Mouse (Mus musculus): ENCODE measurements around the gene Cacna1g.

Cacna1g gene

GRCm38 (mm10) chr11:94480382-94480781, 6.4 kb upstream of the Cacna1g start:
- no peak for DNase-seq (ENCODE audit: low spot score)

DNA sequence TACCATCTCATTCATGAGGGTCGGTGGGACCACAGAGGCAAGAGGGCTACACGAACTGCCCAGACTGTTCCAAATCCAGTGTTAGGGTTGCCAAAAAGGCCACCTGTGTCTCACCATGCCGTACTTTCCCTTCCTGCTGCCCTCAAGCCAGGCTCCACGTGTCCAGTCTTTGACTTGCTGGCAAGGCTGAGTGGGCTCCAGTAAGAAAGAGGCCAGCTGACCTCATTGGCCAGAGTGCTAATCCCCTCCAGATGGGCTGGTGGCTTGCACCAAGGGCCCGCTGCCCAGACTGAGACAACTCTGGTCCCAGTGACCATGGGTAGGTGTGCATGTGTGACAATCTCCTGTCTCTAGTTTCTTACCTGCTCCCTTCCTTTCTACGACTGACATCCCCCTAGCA, 3.7 kb upstream of the Cacna1g start:
- no peak for DNase-seq (ENCODE audit: low spot score)

- DNase-seq (ENCODE audit: low spot score), result no peak
These were observed 1.7 kb upstream of the Cacna1g start for GRCm38 (mm10) chr11:94475722-94476121.

DNA sequence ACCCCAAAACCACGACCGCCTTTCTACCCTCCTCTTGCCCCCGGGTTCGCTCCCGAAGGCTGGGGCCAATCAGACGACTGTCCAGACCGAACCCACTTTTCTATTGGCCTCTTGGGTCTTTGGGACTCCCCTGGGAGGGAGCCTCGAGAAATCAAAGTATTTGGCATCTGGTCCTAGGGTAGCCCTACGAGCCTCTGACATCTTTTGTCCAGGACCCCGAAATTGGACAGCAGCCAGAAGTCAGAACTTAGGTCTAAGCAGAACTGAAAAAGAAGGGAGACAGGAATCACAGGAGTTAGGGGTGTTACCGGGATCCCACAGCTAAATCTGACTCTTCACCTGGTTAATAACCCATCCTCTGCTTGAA, 529 bp upstream of the Cacna1g start:
- DNase-seq (ENCODE audit: low spot score), result no peak

- no peak for DNase-seq (ENCODE audit: low spot score)
These were observed 887 bp downstream of the Cacna1g start for GRCm38 (mm10) chr11:94472916-94473706.

DNA sequence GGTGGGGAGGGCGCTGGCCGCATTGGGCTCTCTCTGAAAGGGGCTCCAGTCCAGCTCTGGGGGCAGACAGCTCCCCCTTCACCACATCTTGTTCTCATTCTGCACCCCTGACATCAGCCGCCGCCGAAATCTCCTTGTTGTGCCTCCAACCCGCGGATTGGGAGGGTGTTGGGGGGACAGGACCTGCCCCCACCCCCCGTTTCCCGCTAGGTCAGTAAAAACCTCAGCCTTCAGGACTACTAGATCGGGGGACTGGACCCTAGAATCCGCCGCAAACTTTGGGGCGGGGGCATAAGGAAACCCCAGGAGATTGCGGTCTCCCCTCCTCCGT, 1.4 kb downstream of the Cacna1g start:
- DNase-seq (ENCODE audit: low spot score), result no peak

DNA sequence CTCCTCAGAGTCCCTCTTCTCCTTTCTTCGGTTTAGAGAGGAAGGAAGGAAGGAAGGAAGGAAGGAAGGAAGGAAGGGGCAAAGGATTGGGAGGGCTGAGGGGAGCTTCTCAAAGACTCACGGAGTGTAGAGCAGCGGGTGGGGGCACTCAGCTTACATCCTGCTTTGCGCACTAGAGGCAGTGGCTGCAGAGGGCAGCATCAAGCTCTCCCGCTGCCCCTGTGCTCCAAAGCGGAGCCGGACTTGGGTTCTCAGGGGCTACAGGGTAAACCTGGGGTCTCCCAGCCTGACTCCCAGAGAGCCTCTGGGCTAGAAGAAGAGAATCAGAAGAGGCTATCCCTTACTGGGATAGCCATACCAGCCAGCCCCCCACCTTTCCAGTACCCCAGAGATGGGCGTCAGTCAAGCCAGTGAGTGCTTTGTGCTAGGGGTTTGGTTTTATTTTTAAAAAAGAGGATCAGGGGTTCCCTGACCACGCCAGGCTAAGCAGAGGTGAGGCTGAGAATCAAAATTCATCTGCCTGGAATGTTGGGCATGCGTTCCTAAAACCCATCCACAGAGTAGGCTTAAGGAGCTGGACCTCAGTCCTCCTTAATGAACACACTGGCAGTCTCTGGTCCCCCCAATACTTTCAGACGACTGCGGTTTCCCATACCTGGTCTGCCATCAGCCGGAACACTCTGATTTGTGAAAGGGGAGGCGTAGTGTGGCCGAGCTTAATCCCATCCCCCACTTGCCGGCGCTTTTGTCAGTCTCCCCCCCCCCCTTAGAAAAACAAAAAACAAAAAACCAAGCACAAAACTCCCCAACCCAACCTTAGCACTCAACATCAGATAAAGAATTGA, 2.0 kb downstream of the Cacna1g start:
- DNase-seq (ENCODE audit: low spot score), result no peak

DNA sequence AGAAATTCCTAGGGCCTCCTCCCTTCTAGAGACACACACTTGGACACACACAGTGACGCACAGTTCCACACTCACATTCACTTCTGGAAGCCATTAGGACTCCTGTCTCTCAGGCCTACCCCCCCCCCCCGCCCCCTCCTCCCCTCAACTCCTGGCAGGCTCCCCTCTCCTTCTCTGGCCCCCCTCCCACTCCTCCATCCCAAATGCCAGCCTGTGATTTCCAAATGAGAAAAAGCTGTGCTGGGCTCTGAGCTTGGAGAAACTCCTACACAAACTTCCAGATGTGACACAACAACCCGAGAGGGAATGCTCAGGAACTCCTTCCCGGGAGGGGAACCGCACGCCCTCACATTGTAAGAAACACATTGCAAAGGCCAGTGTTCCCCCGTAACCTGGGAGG, 3.6 kb downstream of the Cacna1g start:
- DNase-seq (ENCODE audit: low spot score), result no peak

- no peak for DNase-seq (ENCODE audit: low spot score)
These were observed 4.6 kb downstream of the Cacna1g start for GRCm38 (mm10) chr11:94469136-94470064.

DNA sequence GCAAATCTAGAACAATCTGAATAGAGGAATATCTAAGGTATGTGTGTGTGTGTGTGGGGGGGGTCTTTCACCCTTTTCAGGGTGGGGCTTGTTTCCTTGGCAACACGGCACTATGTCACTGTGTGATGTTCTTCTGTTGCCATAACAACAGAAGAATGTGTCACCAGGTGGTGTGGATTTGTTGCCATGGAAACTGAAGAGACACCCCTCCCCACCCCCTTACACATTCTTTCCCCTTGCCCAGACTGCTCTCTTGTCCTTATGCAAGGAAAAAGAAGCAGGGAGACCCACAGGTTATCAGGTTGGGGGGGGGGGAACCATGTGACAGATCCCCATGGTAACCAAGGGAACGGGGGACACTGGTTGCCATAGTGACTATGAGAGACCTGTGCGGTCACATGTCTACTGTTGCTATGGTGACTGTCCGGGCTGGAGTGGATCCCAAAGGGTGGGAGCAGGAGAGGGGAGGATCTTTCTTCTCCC, 5.4 kb downstream of the Cacna1g start:
- no peak for DNase-seq (ENCODE audit: low spot score)

DNA sequence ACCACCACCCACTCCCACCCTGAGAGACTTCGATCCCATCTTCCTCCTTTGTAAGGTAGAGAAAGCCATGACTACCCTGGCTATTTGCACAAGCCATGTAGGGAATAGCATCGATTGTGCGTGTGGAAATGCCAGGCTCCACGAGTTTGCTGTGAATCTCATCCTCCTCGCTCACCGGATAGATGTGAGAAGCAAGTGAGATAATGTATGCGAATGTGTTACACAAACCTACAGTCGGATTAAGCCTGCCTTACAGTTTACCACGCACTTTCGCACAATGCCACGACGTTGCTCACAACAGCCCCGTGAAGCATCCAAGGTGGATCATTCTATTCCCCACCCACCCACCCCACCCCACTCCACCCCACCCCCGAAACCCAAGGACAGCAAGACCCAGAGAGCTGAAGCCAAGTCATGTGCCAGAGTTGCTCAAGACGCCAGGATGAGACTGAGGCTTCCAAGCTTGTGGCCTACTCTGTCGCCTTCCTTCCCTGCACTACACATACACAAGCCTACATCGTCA, 7.6 kb downstream of the Cacna1g start:
- DNase-seq (ENCODE audit: low spot score), result no peak

DNA sequence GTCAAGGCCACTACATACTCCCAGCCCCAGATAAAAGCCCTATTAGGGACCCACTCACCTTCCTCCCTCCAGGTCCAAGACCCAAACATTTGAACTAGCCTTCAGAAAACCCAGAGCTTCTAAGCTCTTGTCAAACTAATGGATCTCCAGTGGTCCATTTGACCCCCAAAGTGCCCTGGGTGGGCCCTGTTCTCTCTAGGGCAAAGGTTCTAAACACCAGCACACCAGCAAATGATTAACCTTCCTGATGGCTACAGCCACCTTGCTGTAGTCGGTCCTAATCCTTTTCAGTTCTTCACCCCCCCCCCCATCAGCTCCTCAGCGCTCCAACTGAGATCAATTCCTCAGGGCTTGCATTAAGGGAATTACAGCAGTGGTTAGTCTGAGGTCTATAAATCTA, 9.8 kb downstream of the Cacna1g start:
- DNase-seq (ENCODE audit: low spot score), result no peak

- DNase-seq (ENCODE audit: low spot score), result no peak
These were observed 12.1 kb downstream of the Cacna1g start for GRCm38 (mm10) chr11:94461856-94462255.

DNA sequence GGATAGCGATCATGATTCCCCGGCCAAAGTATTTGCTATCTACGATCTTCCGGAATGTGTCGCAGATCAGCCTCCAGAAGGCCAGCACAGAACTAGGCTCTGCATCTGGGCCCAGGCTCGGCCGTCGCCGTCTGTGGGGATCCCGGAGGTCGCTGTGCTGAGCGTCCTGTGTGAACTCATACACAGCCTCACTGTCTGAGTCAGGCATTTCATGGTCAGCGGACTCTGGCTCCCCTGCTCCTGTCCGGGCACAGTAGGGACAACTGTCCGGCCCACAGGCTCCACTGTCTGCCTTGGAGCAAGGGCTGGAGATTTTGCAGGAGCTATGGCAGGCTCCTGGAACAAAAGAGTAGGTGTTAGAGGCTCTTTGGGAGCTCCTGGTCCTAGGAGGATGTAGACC, 17.0 kb downstream of the Cacna1g start:
- no peak for DNase-seq (ENCODE audit: low spot score)

DNA sequence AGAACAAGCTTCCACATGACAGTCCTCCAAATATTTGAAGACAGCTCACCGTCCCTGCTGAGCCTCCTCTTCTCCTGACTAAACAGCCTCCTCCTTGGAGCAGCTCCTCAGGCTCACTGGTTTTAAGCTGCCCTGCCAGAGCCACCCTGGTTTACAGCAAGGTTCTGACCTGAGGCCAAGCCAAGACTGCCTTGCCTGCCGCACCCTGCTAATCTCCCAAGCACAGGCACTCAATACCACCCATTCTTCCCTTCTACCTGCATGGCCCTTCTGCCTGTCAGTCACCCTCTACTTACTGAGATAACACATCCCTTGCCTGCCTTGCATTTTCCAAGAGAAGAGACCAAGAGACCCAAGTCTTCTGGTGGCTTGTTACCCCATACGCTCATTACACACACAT, 17.7 kb downstream of the Cacna1g start:
- DNase-seq (ENCODE audit: low spot score), result no peak

- no peak for DNase-seq (ENCODE audit: low spot score)
These were observed 18.7 kb downstream of the Cacna1g start for GRCm38 (mm10) chr11:94455161-94455820.

DNA sequence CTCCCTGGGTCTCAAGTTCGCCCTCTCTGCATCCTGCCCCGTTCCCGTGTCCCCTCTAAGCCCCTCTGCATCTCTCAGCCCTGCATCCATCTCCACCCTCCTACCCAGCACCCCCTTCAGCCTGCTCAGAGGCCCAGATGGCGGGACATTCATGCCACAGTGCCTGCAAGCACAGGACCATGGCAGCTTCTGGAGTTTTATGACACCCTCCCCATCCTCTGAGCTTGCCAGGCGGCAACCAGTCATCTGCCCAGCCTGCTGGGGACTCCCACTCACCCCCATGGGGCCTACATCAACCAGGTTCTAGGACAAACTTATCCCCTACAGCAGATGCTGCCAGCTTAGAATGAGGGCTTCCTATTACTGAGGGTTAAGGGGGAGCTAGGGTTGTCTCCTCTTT, 19.2 kb downstream of the Cacna1g start:
- DNase-seq (ENCODE audit: low spot score), result no peak

- no peak for DNase-seq (ENCODE audit: low spot score)
These were observed 22.8 kb downstream of the Cacna1g start for GRCm38 (mm10) chr11:94451091-94451773.

DNA sequence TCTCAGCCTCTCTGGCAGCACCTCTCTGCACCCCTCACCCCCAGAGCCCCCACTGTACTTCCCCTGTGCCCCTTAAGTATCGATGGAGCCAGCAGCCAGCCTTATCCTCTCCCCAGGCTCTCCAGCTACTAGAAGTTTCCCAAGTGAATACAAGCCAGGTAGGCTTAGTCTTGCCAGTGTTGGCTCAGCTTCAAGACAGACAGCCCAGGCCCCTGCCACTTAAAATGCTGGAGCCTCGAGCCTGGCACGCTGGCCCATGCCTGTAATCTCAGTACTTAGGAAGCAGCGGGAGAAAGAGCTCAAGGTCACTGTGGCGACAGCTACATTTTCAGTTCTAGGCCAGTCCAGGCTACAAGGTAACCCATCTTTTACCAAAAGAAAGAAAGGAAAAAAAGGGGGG, 24.1 kb downstream of the Cacna1g start:
- DNase-seq (ENCODE audit: low spot score), result no peak

DNA sequence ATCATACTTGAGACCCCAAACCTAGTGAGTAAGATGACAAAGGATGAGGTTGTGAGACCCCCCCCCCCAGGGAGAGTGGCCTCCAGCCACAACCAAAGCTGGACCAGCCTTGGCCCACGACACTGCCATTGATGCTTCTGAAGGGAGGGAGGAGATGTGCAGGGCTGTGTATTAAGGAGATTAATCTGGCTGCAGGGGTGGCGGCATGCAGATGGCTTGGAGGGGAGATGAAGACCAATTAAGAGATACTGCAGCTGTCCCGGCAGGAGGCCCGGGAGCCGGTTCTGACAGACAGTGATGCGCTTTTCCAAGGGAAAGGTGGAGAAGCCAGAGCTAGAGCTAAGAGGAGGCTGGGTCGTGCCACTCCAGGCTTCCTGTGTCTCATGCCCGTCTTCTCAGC, 24.8 kb downstream of the Cacna1g start:
- no peak for DNase-seq (ENCODE audit: low spot score)

DNA sequence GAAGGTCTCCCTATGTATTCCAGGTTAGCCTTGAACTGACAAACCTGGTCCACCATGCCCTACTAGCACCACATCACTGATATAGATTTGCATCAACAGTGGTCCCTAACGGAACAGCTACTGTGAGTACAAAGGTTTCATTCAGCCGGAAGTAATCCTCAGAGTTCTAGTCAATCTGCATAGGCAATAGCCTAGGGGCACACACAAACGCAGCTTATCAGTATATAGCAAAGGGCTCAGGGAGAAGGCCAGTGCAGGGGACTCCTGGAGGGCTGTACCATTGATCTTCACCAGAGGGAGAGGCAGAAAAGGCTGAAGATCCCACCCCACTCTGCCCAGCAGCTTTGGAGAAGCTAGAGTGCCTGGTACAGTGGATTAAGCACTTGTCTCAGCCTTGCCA, 27.0 kb downstream of the Cacna1g start:
- DNase-seq (ENCODE audit: low spot score), result no peak

All from testis, postnatal 14 days (tissue).